Mouse (Mus musculus) layer of hippocampus, adult 11-12 months (tissue): ENCODE data around the gene Rnf208.

Experiments used
- DNase-seq: peaks from one replicate; pipeline ENCODE4 v3.0.0; 2022; ENCODE audit warnings: low spot score

The Rnf208 gene

DNA sequence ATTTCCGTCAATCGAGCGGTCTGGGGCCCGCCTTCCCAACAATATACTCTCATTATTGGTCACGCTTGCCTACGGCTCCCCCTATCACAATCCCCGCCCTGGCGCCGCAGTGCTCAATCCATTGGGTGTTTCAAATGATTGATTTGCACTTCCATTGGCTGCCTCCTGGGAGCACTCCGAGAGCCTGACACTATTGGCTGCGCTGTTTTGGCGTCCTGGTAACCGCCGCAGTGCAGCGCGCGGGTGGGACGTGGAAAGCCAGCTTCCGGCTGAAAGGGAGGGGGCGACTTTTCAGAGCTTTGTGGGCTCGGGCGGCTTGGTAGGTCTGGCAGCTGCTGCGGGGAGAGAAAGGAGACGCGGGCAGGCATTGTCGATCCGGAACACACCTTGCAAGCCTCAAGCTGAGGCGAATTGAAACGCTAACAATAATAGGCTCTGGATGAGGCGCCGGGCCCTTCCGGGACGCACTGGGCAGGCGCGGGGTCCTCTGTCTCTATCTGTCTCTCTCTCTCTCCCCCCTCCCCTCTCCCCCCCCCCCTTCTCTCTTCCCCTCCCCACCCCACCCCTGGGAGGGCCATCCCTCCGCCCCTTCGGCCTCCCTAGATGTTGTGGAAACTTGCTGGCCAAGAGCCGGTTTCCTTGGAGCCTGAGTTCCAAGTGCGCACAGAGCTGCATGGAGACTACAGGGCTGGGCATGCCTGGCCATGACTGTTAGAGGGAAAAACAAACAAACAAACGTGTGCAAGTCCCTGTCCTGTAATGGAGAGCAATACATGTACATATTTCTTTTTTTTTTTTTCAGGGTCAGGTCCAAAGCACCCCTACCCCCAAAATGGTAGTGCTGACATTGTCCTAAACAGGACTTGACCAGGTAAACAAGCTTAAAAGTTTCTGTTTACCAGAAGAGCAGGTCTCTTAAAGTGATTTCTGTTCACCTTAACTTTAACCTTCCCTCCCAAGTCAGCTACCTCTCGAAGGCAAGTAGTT lies 17.0 kb upstream of the Rnf208 start:
- DNase-seq: peak; percentile 99

DNA sequence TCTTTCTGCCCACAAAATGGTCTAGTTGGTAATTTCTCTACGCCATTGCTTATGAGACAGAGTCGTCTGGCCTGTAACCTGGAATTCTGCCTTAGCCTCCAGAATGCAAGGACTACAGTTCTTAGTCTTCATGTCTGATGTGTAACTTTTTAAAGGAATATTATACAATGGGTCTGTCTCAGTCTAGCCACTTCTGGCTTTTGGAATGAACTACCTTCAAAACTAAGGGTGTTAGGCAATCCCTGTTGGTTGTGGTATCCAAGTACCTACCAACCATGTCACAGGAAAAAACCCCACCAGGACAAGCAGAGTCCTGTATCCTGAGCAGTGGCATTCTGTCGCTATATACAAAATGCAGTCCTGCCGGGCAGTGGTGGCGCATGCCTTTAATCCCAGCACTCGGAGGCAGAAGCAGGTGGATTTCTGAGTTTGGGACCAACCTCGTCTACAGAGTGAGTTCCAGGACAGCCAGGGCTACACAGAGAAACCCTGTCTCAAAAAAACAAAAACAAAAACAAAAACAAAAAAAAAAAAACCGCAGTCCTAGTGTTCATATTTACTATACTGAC lies 16.2 kb upstream of the Rnf208 start:
- no peak for DNase-seq

GRCm38 (mm10) chr2:25226864-25227263 lies 15.2 kb upstream of the Rnf208 start:
- peak; percentile 71 for DNase-seq

DNA sequence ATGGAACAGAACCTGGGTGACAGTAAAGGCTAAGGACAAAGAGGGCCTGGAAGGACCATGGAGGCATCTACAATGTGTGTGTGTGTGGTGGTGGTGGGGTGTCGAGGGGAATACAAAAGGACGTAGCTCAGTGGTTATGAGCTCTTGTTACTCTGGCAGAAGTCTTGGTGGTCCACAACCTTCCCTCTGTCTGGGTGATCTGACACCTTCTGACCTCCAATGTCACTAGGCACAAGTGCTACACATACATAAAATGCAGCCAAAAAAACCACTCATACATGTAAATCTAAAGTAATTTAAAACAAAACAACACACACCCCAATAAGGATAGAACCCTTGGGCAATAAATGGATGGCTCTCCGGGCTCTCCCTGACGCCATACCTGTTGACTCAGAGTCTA lies 14.6 kb upstream of the Rnf208 start:
- DNase-seq: no peak

DNA sequence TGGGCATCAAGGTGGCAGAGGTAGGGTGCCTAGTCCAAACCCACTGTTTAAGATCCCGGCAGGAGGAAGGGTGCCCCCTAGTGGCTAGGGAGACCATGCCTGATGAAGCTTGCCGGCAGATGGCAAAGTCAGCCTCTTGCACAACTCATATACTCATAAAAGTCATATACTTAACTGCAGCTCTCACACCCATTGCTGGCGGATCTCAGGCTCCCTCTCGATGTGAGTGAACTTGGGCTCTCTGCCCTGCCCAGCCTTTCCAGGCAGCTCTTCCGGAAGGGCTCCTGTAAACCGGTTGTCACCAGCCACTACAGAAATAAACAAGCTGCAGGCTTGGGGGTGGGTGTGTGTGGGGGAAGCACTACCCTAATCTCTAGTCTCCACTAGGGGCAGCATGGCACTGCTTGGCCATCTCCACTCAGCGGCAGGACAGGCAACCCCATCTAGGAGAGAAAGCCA lies 13.6 kb upstream of the Rnf208 start:
- DNase-seq: peak; percentile 91

GRCm38 (mm10) chr2:25228995-25229530 lies 13.0 kb upstream of the Rnf208 start:
- no peak for DNase-seq

- no peak for DNase-seq
Observed at GRCm38 (mm10) chr2:25229582-25229981, 12.5 kb upstream of the Rnf208 start.

GRCm38 (mm10) chr2:25230581-25230980 lies 11.5 kb upstream of the Rnf208 start:
- no peak for DNase-seq

DNA sequence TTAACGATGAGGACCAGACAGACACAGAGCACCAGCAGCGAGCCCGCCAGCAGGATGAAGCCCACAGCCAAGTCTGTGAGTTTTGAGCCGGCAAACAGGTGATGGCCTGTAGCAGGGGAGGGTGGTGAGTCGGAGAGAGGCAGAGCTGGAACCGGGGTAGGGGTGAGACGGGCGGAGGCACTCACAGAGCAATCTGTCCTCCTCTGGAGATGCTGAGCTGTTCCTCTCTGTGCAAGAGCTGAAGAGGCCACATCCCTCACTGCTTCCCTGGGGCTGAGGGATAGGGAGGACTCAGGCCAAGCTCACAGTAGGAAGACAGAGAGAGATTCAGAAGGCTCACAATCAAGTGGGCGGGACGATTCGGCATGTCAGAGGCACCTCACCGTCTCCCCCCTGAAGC lies 11.0 kb upstream of the Rnf208 start:
- no peak for DNase-seq

DNA sequence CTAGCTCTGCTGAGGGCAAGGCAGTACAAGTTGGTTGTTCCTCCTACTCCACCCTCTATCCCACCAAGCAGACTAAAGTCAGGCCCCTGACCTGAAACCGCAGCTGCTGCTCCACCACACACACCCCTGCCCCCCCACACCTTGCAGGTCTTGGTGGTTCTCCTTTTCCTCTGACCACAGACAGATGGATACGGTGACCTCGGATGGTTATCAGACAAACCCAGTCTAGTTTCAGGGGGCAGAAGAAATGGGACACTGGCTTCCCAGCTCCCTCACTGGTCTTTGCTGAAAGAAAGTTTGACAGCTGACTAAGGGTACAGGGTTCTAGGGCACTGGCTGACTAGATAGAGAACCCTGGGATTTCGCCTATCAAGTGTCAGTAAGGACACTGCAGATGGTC lies 8.6 kb upstream of the Rnf208 start:
- DNase-seq: no peak

- DNase-seq: no peak
Observed at GRCm38 (mm10) chr2:25234050-25234449, 8.0 kb upstream of the Rnf208 start, which contains the start of gene Slc34a3. Gene Slc34a3, minus strand, starts transcription at chr2:25234364.

GRCm38 (mm10) chr2:25234551-25235220 lies 7.4 kb upstream of the Rnf208 start:
- no peak for DNase-seq

GRCm38 (mm10) chr2:25236614-25237013 lies 5.4 kb upstream of the Rnf208 start, which contains the start of gene Rnf224:
Gene Rnf224, minus strand, starts transcription at chr2:25236787.
- no peak for DNase-seq

DNA sequence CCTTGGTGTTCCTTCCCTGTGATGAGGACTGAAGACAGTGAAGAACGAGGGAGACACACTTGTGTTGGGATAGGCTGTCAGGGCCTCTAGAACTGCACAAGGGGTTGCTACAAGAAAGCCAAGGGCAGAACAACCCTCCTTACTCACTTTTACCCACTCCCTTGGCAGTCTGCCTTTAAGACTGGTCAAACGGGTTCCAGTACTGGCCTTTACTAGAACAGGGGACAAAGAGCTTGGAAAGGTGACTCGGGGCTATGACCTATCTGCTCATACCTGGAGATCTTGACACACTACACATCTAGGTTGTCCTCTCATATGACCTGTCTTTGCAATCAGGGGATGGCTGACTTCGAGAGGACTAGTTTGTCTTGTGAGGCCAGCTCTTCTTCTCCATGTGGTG lies 4.5 kb upstream of the Rnf208 start:
- no peak for DNase-seq

DNA sequence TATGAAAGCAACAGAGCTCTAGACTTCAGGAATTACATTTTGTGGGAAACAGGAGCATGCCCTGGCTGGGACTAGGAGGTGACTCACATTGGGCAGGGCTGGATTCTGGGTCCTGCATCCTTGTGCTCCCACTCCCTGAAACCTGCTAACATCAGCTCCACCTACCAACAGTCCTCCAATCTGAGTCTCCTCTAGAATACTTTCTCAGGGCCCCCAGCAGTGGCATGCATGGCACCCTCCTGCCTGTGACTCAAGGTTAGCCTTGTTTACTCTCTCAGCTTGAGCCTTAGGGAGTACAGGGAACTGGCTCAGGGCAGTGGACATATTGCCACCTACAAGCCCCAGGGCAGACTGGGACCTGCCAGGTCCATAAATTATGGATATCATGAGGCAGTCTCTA lies 3.9 kb upstream of the Rnf208 start:
- no peak for DNase-seq

DNA sequence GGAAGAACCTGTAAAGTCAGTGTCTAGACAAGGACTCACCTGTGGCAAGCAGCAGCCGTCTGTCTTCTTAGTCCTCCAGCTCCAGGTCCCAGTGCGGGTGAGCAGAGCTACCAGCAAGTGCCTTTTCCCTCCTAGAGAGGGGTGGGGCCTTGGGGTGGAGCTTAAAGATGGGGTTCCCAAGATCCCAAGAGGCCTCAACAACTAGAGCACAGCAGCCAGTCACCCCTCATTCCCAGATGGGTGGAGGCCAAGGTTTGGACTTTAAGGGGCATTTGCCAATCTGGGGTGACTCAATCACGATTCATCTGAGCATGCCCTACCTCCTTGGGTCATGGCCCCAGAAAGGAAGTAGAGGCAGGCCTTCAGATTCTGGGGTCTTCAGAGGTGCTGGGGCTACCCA lies 2.3 kb upstream of the Rnf208 start:
- DNase-seq: no peak

- DNase-seq: no peak
Observed at GRCm38 (mm10) chr2:25240310-25240709, 1.7 kb upstream of the Rnf208 start.

DNA sequence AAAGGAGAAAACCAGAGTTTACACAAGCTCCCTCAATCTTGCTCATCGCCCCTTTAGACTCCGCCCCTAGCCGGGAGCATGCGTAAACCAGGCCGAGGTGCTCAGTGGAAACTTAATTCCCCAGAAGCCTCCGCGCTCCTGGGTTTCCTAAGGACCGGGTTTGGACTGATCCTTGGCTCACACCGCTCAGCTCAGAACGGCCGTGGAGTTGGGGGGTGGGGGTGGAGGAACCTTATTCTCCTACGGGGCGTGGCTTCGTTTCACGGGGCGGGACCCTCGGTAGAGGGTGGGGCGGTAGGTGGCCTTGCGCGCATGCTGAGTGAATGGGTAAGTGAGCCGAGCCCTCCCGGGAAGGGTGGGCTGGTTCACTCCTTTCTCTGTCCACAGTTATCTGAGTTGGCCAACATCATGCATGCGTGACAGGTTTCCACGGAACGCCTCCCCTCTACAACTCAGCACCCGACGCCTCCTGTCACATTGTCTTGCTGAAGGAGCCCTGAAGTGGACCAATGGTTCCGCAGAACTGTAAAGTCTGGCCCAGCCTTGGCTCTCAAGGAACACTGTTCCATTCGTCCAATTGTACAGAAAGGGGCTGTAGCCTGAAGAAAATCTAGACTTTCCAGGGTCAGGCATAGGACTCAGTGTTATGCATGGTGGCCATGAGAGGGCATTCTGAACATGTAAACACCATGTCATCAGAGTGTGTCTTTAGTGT lies 1.2 kb upstream of the Rnf208 start:
- DNase-seq: peak; percentile 65

DNA sequence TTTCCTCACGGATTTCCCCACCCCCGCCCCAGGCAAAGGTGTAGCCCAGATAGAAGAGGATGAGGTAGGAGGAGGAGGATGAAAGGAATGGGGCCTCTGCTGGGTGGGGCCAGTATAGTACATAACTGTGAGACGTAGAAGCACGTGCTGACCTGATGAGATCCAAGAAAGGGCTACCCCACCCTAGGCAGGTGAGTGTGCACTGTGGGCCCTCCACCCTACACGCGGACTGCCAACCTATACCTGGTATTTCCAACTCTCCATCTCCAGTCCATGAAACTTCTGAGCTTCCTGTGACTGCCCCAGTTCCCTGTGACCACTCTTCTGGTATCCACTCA lies 648 bp upstream of the Rnf208 start:
- DNase-seq: no peak

DNA sequence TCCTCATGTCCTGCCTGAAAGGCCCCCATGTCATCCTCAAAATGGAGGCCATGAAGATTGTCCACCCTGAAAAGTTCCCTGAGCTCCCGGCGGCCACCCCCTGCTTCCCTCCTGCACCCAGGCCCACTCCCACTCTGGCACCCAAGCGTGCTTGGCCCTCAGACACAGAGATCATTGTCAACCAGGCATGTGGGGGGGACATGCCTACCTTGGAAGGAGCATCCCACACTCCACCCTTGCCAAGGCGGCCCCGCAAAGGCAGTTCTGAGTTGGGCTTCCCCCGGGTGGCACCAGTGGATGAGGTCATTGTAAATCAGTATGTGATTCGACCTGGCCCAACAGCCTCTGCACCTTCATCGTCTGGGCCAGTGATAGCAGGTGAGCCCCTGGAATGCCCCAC lies 1.3 kb downstream of the Rnf208 start:
- DNase-seq: no peak

- no peak for DNase-seq
Observed at GRCm38 (mm10) chr2:25244144-25244543, 2.1 kb downstream of the Rnf208 start.
